Mouse (Mus musculus) limb, embryonic 12.5 days (tissue): Measurements from ENCODE around the gene Rsrc2. TPM values are rescaled to one million over a fixed set of nuclear protein-coding genes. Genes with fewer than 3 reads are reported as not detected.
"Not testable (repeated sequence)": the region's sequence is repeated elsewhere in the genome, so short reads cannot be mapped to it uniquely, and the experiment has no call there.

ENCODE experiments used
- ATAC-seq: fragments of 200-750 bp; cut with Nextera tagmentation; 2 replicates; pipeline ENCODE4 v1.8.0; 2017; ENCODE audit warnings: low read depth, moderate TSS enrichment; ENCODE audit not compliant: insufficient number of reproducible peaks, insufficient read depth, low FRiP score, low TSS enrichment
- H3K27ac ChIP-seq: fragments of 300-500 bp; sonication (generic); 2 replicates; pipeline ENCODE4 v1.5.1; 2016; ENCODE audit warnings: mild to moderate bottlenecking, moderate library complexity
- H3K27me3 ChIP-seq: fragments of 300-500 bp; sonication (generic); 2 replicates; pipeline ENCODE4 v1.6.1; 2016; ENCODE audit warnings: mild to moderate bottlenecking, moderate library complexity
- H3K36me3 ChIP-seq: fragments of 300-500 bp; sonication (generic); 2 replicates; pipeline ENCODE4 v1.6.1; 2016; ENCODE audit warnings: mild to moderate bottlenecking, moderate library complexity
- H3K4me1 ChIP-seq: fragments of 300-500 bp; sonication (generic); replicated peaks from 2 replicates; pipeline ENCODE4 v1.6.1; 2016
- H3K4me2 ChIP-seq: fragments of 300-500 bp; sonication (generic); 2 replicates; pipeline ENCODE4 v1.6.1; 2016; ENCODE audit warnings: mild to moderate bottlenecking, moderate library complexity
- H3K4me3 ChIP-seq: fragments of 300-500 bp; sonication (generic); replicated peaks from 2 replicates; pipeline ENCODE4 v1.5.1; 2016; ENCODE audit warnings: mild to moderate bottlenecking
- H3K9ac ChIP-seq: fragments of 300-500 bp; sonication (generic); replicated peaks from 2 replicates; pipeline ENCODE4 v1.6.1; 2016; ENCODE audit warnings: mild to moderate bottlenecking, moderate library complexity
- H3K9me3 ChIP-seq: fragments of 300-500 bp; sonication (generic); 2 replicates; pipeline ENCODE4 v1.6.1; 2016; ENCODE audit warnings: mild to moderate bottlenecking, moderate library complexity
- WGBS: fragments of 180-500 bp; shearing (Covaris S2); methylation state at CpG from one replicate; pipeline ENCODE4 v1.1.7; 2016; 5-methylcytosine and 5-hydroxymethylcytosine counted together
- polyA plus RNA-seq: library from polyadenylated mRNA; unstranded; fragments of >200 nt; fragmentation: Nextera tagmentation; extraction: Ambion mirVana; gene quantifications from 2 replicates; pipeline ENCODE4 v1.2.1, GENCODE M21; 2016

Gene Rsrc2
- polyA plus RNA-seq, result 163 and 175 TPM in 2 replicates

GRCm38 (mm10) chr5:123749065-123750064 lies at the start of gene Rsrc2, which contains the start of gene Kntc1:
Rsrc2 (minus strand) TSS chr5:123749414.
Kntc1 (plus strand) TSS chr5:123749716.
- Histone ChIP-seq H3K4me3 (peak within 1 kb of the TSS; percentile 76), H3K27ac (peak within 1 kb of the TSS; percentile 99), H3K27me3 (no peaks in the 10 kb centered on the region), H3K9me3 (no peaks in the 10 kb centered on the region), H3K4me2 (peak within 1 kb of the TSS; percentile 76), H3K9ac (peak within 1 kb of the TSS; percentile 85), H3K4me1 (peaks cover 30% of the 10 kb centered on the region), H3K36me3 (peaks cover 28% of the 10 kb centered on the region)
- peak; percentile 95 for ATAC-seq
- under 1% methylated on average over 63 of the region's 63 CpGs for WGBS

DNA sequence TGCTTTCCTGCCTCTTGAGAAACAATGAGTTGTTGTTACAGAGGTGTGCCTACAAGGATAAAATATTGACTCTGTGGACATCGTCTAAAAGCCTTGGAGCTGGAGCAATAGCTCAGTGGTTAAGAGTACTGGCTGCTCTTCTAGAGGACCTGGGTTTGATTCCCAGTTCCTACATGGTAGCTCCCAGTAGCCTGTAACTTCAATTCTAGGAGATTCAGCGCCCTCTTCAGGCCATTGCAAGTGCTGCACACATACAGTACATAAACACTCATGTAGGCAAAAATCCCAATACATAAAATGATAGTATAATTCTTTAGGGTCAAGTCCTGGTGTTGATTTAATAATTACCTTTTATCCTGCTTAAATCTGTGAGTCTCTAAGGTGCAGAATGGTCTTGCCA lies 43.9 kb upstream of the Rsrc2 start:
- 84% methylated on average over 2 of the region's 2 CpGs for WGBS
- no peaks in the 10 kb centered on the region for H3K9me3 ChIP-seq
- H3K4me3 ChIP-seq, result no peak overlapping the region
- no peaks in the 10 kb centered on the region for H3K4me1 ChIP-seq
- no peak overlapping the region for H3K4me2 ChIP-seq
- no peaks in the 10 kb centered on the region for H3K27me3 ChIP-seq
- ATAC-seq, result no peak
- no peak overlapping the region for H3K9ac ChIP-seq
- no peak overlapping the region for H3K27ac ChIP-seq
- H3K36me3 ChIP-seq, result peaks cover 95% of the 10 kb centered on the region

DNA sequence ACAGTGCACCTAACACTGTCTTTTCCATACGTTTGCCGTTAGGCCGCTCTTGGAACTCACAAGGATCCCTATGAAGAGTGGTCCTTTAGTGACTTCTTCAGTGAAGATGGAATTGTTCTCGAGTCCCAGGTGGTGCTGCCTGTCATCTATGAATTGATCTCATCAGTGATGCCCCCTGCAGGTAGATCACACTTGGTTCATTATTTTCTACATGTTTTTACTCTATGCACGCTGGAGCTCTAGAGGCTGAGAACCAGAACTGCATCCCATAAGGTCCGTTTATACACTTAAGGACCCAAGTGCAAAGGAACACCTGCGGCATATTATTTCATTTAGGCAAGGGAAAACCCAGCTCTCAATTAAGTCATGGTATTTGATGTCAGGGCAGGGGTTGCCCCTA lies 39.8 kb upstream of the Rsrc2 start:
- Histone ChIP-seq H3K27ac (no peak overlapping the region), H3K27me3 (no peaks in the 10 kb centered on the region), H3K4me3 (no peak overlapping the region), H3K9ac (no peak overlapping the region), H3K4me2 (no peak overlapping the region), H3K9me3 (no peaks in the 10 kb centered on the region), H3K36me3 (peaks cover 94% of the 10 kb centered on the region), H3K4me1 (no peaks in the 10 kb centered on the region)
- no peak for ATAC-seq
- WGBS, result 91% methylated on average over 7 of the region's 7 CpGs

DNA sequence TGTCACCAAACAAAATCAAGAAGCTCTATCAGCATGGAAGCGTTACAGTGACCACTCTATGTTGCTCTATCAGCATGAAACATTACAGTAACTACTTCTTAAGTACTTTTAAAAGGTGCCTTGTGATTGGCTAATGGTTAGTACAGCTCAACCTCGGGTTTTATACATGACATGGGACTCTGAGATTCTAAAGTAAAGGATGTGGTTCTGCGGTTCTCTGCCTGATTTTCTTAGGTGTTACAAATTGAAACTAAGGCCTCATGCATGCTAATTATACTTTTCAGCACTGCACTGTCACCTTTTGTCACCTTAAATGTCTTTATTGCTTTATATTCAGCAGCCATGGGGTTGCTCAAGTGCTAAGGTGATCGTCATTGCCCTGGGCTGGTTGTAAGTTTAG lies 32.6 kb upstream of the Rsrc2 start:
- Histone ChIP-seq H3K9ac (no peak overlapping the region), H3K36me3 (peaks cover 98% of the 10 kb centered on the region), H3K4me2 (no peak overlapping the region), H3K4me3 (no peak overlapping the region), H3K9me3 (no peaks in the 10 kb centered on the region), H3K27me3 (no peaks in the 10 kb centered on the region), H3K27ac (no peak overlapping the region), H3K4me1 (no peaks in the 10 kb centered on the region)
- ATAC-seq, result no peak
- WGBS, result 88% methylated on average over 4 of the region's 4 CpGs

- H3K36me3 ChIP-seq, result peaks cover 99% of the 10 kb centered on the region
- no peaks in the 10 kb centered on the region for H3K4me1 ChIP-seq
- no peaks in the 10 kb centered on the region for H3K9me3 ChIP-seq
- no peak overlapping the region for H3K4me3 ChIP-seq
- H3K9ac ChIP-seq, result no peak overlapping the region
- no peak for ATAC-seq
- H3K4me2 ChIP-seq, result no peak overlapping the region
- no peaks in the 10 kb centered on the region for H3K27me3 ChIP-seq
- H3K27ac ChIP-seq, result no peak overlapping the region
- WGBS, result 91% methylated on average over 8 of the region's 8 CpGs
Measured at GRCm38 (mm10) chr5:123780716-123781115, 31.5 kb upstream of the Rsrc2 start.

DNA sequence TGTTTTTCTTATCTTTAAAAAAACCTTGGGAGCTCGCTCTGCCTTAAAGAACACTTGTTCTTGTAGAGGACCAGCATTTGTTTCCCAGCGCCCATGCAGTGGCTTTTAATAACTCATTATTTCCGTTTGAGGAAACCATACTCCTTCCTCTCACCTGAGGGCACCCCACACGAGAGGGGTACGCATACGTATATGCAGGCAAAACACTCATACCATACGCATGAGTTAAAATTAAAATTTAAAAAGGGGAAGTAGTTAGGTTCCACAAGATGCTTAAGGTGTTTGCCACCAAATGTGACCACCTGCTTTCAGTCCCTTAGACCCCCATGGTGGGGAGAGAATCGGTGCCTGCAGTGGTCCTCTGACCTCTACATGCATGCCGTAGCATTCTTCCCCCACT lies 24.2 kb upstream of the Rsrc2 start:
- Histone ChIP-seq H3K9me3 (no peaks in the 10 kb centered on the region), H3K36me3 (peaks cover 97% of the 10 kb centered on the region), H3K4me1 (no peaks in the 10 kb centered on the region), H3K27ac (no peak overlapping the region), H3K9ac (no peak overlapping the region; the same call in 1 of the 2 replicates), H3K4me2 (no peak overlapping the region), H3K27me3 (no peaks in the 10 kb centered on the region), H3K4me3 (no peak overlapping the region)
- ATAC-seq, result no peak
- WGBS, result 94% methylated on average over 9 of the region's 9 CpGs

- not testable (repeated sequence) for H3K9ac ChIP-seq, H3K4me3 ChIP-seq, H3K27ac ChIP-seq, ATAC-seq, H3K4me1 ChIP-seq, H3K9me3 ChIP-seq, H3K27me3 ChIP-seq, H3K4me2 ChIP-seq
- peaks cover 85% of the 10 kb centered on the region for H3K36me3 ChIP-seq
- 91% methylated on average over 11 of the region's 11 CpGs for WGBS
Measured at GRCm38 (mm10) chr5:123766455-123766854, 17.2 kb upstream of the Rsrc2 start.

DNA sequence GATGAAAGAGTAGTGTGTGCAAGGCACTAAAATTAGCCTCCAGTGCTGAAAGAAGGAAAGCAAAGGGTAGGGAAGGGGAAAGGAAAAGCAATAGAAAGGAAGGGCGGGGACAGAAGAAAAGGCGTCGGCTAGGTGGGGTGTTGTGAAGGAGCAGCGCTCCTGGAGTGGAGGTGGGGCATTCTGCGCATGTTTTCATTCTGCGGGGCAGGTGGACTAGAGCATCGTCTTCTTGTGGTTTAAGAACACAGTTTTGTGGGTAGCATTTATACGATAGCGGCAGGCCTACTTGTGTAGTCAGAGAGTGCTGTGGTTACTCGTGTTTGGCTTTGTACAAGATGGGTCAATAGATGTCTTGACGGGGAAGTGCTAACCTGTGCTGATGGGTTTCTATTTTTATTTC lies 16.3 kb upstream of the Rsrc2 start:
- no peaks in the 10 kb centered on the region for H3K27me3 ChIP-seq
- H3K9ac ChIP-seq, result no peak overlapping the region
- H3K4me2 ChIP-seq, result no peak overlapping the region
- H3K4me3 ChIP-seq, result no peak overlapping the region
- H3K36me3 ChIP-seq, result peaks cover 84% of the 10 kb centered on the region
- WGBS, result 96% methylated on average over 11 of the region's 11 CpGs
- no peak overlapping the region for H3K27ac ChIP-seq
- no peaks in the 10 kb centered on the region for H3K9me3 ChIP-seq
- H3K4me1 ChIP-seq, result no peaks in the 10 kb centered on the region
- ATAC-seq, result no peak

- H3K9ac ChIP-seq, result peak overlapping the region; percentile 85
- peak overlapping the region; percentile 76 for H3K4me2 ChIP-seq
- no peaks in the 10 kb centered on the region for H3K27me3 ChIP-seq
- H3K9me3 ChIP-seq, result no peaks in the 10 kb centered on the region
- peaks cover 30% of the 10 kb centered on the region for H3K4me1 ChIP-seq
- H3K36me3 ChIP-seq, result peaks cover 28% of the 10 kb centered on the region
- H3K27ac ChIP-seq, result peak overlapping the region; percentile 99
- peak overlapping the region; percentile 76 for H3K4me3 ChIP-seq
- WGBS, result under 1% methylated on average over 18 of the region's 18 CpGs
- peak; percentile 2; the same call in 1 of the 2 replicates for ATAC-seq
Measured at GRCm38 (mm10) chr5:123748339-123749064, 712 bp downstream of the Rsrc2 start.

GRCm38 (mm10) chr5:123747604-123748003 lies 1.6 kb downstream of the Rsrc2 start:
- WGBS, result 41% methylated on average over 7 of the region's 7 CpGs
- Histone ChIP-seq H3K36me3 (peaks cover 32% of the 10 kb centered on the region), H3K27ac (no peak overlapping the region), H3K9me3 (no peaks in the 10 kb centered on the region), H3K27me3 (no peaks in the 10 kb centered on the region), H3K4me1 (peaks cover 30% of the 10 kb centered on the region), H3K4me2 (peak overlapping the region; percentile 76), H3K9ac (peak overlapping the region; percentile 85), H3K4me3 (peak overlapping the region; percentile 76)
- ATAC-seq, result no peak

- H3K36me3 ChIP-seq, result peaks cover 29% of the 10 kb centered on the region
- no peaks in the 10 kb centered on the region for H3K9me3 ChIP-seq
- H3K4me2 ChIP-seq, result peak overlapping the region; percentile 76
- no peak for ATAC-seq
- H3K9ac ChIP-seq, result peak overlapping the region; percentile 27; the same call in 1 of the 2 replicates
- H3K27me3 ChIP-seq, result no peaks in the 10 kb centered on the region
- no peak overlapping the region for H3K27ac ChIP-seq
- peak overlapping the region; percentile 76; the same call in 1 of the 2 replicates for H3K4me3 ChIP-seq
- H3K4me1 ChIP-seq, result peaks cover 30% of the 10 kb centered on the region
Measured at GRCm38 (mm10) chr5:123746253-123746652, 3.0 kb downstream of the Rsrc2 start.
